Mouse (Mus musculus) liver, embryonic 11.5 days (tissue): ENCODE data around the gene Endod1. TPM values are rescaled to one million over a fixed set of nuclear protein-coding genes. Genes with fewer than 3 reads are reported as not detected.

Source experiments
- ATAC-seq: fragments of 200-750 bp; cut with Nextera tagmentation; replicated peaks from 2 replicates; pipeline ENCODE4 v1.8.0; 2017; ENCODE audit warnings: moderate number of reproducible peaks, mild to moderate bottlenecking, moderate TSS enrichment, moderate library complexity; ENCODE audit not compliant: low FRiP score
- DNase-seq: peaks from one replicate; pipeline ENCODE4 v3.0.0-alpha.2; 2017; ENCODE audit warnings: low spot score
- H3K27ac ChIP-seq: fragments of 300-500 bp; sonication (generic); 2 replicates; pipeline ENCODE4 v1.5.1; 2014; ENCODE audit warnings: mild to moderate bottlenecking, low read depth, low read length, control low read depth
- H3K27me3 ChIP-seq: fragments of 300-500 bp; sonication (generic); replicated peaks from 2 replicates; pipeline ENCODE4 v1.6.1; 2014; ENCODE audit warnings: low read length, mixed read lengths; ENCODE audit not compliant: control insufficient read depth, insufficient read depth
- H3K36me3 ChIP-seq: fragments of 300-500 bp; sonication (generic); 2 replicates; pipeline ENCODE4 v1.6.1; 2014; ENCODE audit warnings: mild to moderate bottlenecking, low read length, moderate library complexity, mixed read lengths; ENCODE audit not compliant: control insufficient read depth, insufficient read depth
- H3K4me1 ChIP-seq: fragments of 300-500 bp; sonication (generic); replicated peaks from 2 replicates; pipeline ENCODE4 v1.6.1; 2014; ENCODE audit warnings: low read length, mixed read lengths; ENCODE audit not compliant: control insufficient read depth, insufficient read depth
- H3K4me2 ChIP-seq: fragments of 300-500 bp; sonication (generic); 2 replicates; pipeline ENCODE4 v1.6.1; 2014; ENCODE audit warnings: mild to moderate bottlenecking, control low read depth, moderate library complexity
- H3K4me3 ChIP-seq: fragments of 300-500 bp; sonication (generic); 2 replicates; pipeline ENCODE4 v1.5.1; 2014; ENCODE audit warnings: low read depth, low read length, control low read depth
- H3K9ac ChIP-seq: fragments of 300-500 bp; sonication (generic); 2 replicates; pipeline ENCODE4 v1.6.1; 2014; ENCODE audit warnings: low read depth, low read length, control low read depth
- H3K9me3 ChIP-seq: fragments of 300-500 bp; sonication (generic); 2 replicates; pipeline ENCODE4 v1.6.1; 2016; ENCODE audit warnings: low read length, inconsistent platforms, mixed read lengths; ENCODE audit not compliant: control insufficient read depth
- WGBS: fragments of 180-500 bp; shearing (Covaris S2); extraction: QIAGEN DNeasy Blood & Tissue Kit; methylation state at CpG from one replicate; pipeline ENCODE4 v1.1.7; 2014; 5-methylcytosine and 5-hydroxymethylcytosine counted together
- polyA plus RNA-seq: library from polyadenylated mRNA; unstranded; fragments of >200 nt; fragmentation: Nextera tagmentation; extraction: Ambion mirVana; gene quantifications from 2 replicates; pipeline ENCODE4 v1.2.1, GENCODE M21; 2014

The Endod1 gene
- polyA plus RNA-seq, 1 experiment from 2014 or later, result 19.4 TPM

- Histone ChIP-seq H3K4me2 (no peak overlapping the region), H3K27ac (no peak overlapping the region), H3K27me3 (no peaks in the 10 kb centered on the region), H3K4me3 (no peak overlapping the region), H3K9ac (no peak overlapping the region), H3K36me3 (no peaks in the 10 kb centered on the region; the same call in 1 of the 2 replicates), H3K9me3 (no peaks in the 10 kb centered on the region), H3K4me1 (no peaks in the 10 kb centered on the region)
- ATAC-seq, result no peak
- no peak for DNase-seq
- WGBS, result 88% methylated on average over 1 of the region's 1 CpGs
Observed at GRCm38 (mm10) chr9:14316618-14317017, 64.7 kb downstream of the Endod1 start.

- no peaks in the 10 kb centered on the region; the same call in 1 of the 2 replicates for H3K36me3 ChIP-seq
- H3K9me3 ChIP-seq, result no peaks in the 10 kb centered on the region
- 88% methylated on average over 7 of the region's 7 CpGs for WGBS
- no peak overlapping the region for H3K9ac ChIP-seq
- ATAC-seq (no peak), DNase-seq (no peak)
- H3K4me2 ChIP-seq, result no peak overlapping the region
- no peak overlapping the region for H3K4me3 ChIP-seq
- no peak overlapping the region for H3K27ac ChIP-seq
- no peaks in the 10 kb centered on the region for H3K4me1 ChIP-seq
- no peaks in the 10 kb centered on the region for H3K27me3 ChIP-seq
Observed at GRCm38 (mm10) chr9:14314477-14314876, 66.8 kb downstream of the Endod1 start.

GRCm38 (mm10) chr9:14313968-14314367 lies 67.3 kb downstream of the Endod1 start:
- Histone ChIP-seq H3K4me1 (no peaks in the 10 kb centered on the region), H3K4me2 (no peak overlapping the region), H3K9me3 (no peaks in the 10 kb centered on the region), H3K36me3 (no peaks in the 10 kb centered on the region; the same call in 1 of the 2 replicates), H3K4me3 (no peak overlapping the region), H3K27ac (no peak overlapping the region), H3K27me3 (no peaks in the 10 kb centered on the region), H3K9ac (no peak overlapping the region)
- DNase-seq, result no peak
- WGBS, result 79% methylated on average over 3 of the region's 3 CpGs
- no peak for ATAC-seq

GRCm38 (mm10) chr9:14307341-14307740 lies 74.0 kb downstream of the Endod1 start:
- Histone ChIP-seq H3K4me1 (peaks cover 3% of the 10 kb centered on the region; the same call in 1 of the 2 replicates), H3K4me3 (no peak overlapping the region), H3K27ac (no peak overlapping the region), H3K9me3 (no peaks in the 10 kb centered on the region), H3K27me3 (no peaks in the 10 kb centered on the region), H3K4me2 (no peak overlapping the region), H3K9ac (no peak overlapping the region), H3K36me3 (no peaks in the 10 kb centered on the region)
- WGBS, result 64% methylated on average over 3 of the region's 3 CpGs
- ATAC-seq, result no peak
- DNase-seq, result no peak

DNA sequence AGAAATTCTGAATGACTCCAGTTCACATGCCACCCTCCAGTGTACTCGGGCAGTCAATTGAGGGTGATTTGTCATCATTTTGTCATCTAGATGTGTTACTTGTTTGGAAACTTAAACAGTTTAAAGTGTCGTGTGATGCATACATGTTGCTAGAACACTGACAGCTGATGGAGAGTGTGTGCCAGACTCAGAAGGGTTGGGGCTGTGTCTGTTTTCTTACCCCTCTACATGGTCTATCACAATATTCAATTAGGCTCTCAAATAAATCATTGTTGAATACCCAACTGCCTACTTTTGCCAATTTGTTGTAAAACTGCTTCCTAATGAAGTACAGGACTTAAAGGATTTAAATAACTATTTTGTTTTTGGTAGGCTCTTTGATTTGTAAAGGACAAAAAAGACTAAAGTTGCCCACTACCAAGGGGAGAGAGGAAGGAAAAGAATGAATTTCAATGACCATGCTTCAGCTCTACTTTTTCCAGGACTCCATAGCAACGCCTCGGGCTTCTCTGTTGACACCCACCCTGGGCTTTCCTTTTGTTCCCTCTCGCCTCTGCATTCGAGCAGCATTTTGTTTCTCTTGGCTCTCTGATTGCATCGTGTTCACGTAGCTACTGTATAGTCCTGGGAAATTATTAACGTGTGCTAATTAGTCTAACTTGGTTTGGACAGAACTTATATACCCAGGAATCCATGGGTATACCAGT lies 76.9 kb downstream of the Endod1 start:
- peaks cover 3% of the 10 kb centered on the region; the same call in 1 of the 2 replicates for H3K4me1 ChIP-seq
- H3K27ac ChIP-seq, result no peak overlapping the region
- no peak overlapping the region for H3K4me2 ChIP-seq
- H3K27me3 ChIP-seq, result no peaks in the 10 kb centered on the region
- WGBS, result 78% methylated on average over 9 of the region's 9 CpGs
- H3K4me3 ChIP-seq, result no peak overlapping the region
- H3K36me3 ChIP-seq, result no peaks in the 10 kb centered on the region
- DNase-seq, result no peak
- no peak overlapping the region for H3K9ac ChIP-seq
- no peak for ATAC-seq
- no peaks in the 10 kb centered on the region for H3K9me3 ChIP-seq

Other genes starting within 250 kb of the Endod1 start
- gene Sesn3, start 106.4 kb downstream of the Endod1 start, polyA plus RNA-seq, result 4.0 and 5.6 TPM in 2 replicates
- 0.18 and 0.26 TPM in 2 replicates for gene Kdm4d, start 119.0 kb upstream of the Endod1 start, polyA plus RNA-seq
- gene Cwc15, start 119.1 kb upstream of the Endod1 start, polyA plus RNA-seq, result 145 and 147 TPM in 2 replicates